Mouse (Mus musculus): ENCODE measurements around the gene Ndufv3. TPM values are rescaled to one million over a fixed set of nuclear protein-coding genes. Genes with fewer than 3 reads are reported as not detected.

Ndufv3 gene
- polyA plus RNA-seq, 1 experiment from 2014 or later: 206 TPM

GRCm38 (mm10) chr17:31503337-31503736 lies 16.6 kb upstream of the Ndufv3 start:
- ATAC-seq (replicated peaks; ENCODE audit: insufficient number of reproducible peaks, low FRiP score, low TSS enrichment, low read depth) (no peak), DNase-seq (ENCODE audit: low spot score) (no peak)
- no peak overlapping the region for H3K9ac ChIP-seq (replicated peaks; ENCODE audit: low read length)
- H3K27ac ChIP-seq (replicated peaks; ENCODE audit: low read depth, low read length): no peak overlapping the region
- H3K4me1 ChIP-seq (ENCODE audit: control insufficient read depth, insufficient read depth, low read length): no peaks in the 10 kb centered on the region
- H3K27me3 ChIP-seq (ENCODE audit: control insufficient read depth, insufficient read depth, low read length): no peaks in the 10 kb centered on the region
- WGBS: 92% methylated on average over 12 of the region's 12 CpGs
- no peak overlapping the region for H3K4me3 ChIP-seq (ENCODE audit: low read depth, low read length)
- no peak overlapping the region for H3K4me2 ChIP-seq (ENCODE audit: low read depth, low read length)
- no peaks in the 10 kb centered on the region for H3K9me3 ChIP-seq (replicated peaks; ENCODE audit: control insufficient read depth, low read length)
- H3K36me3 ChIP-seq (replicated peaks; ENCODE audit: control insufficient read depth, insufficient read depth, low read depth, low read length): peaks cover 3% of the 10 kb centered on the region

GRCm38 (mm10) chr17:31503936-31504335 lies 16.0 kb upstream of the Ndufv3 start:
- Histone ChIP-seq H3K4me2 (ENCODE audit: low read depth, low read length) (no peak overlapping the region), H3K36me3 (replicated peaks; ENCODE audit: control insufficient read depth, insufficient read depth, low read depth, low read length) (peaks cover 2% of the 10 kb centered on the region)
- WGBS: 81% methylated on average over 2 of the region's 2 CpGs

DNA sequence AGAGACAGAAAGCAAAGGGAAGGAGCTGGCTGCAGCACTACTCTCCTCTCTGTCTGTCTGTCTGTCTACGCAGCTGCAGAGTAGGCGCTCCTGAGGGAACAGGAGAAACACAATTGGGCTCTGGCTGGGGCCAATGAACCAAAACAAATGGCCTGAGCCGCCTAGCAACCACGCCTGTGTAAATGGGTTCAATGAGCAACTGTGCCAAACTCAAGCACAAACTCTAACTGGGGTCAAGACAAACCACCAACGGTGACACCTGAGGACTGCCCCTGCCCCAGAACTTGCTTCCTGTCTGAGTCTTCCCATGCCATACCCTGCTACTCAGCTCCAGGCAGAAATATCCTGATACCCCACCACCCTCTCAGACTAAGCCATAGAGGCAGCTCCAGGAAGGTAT lies 14.9 kb upstream of the Ndufv3 start:
- 80% methylated on average over 5 of the region's 5 CpGs for WGBS
- DNase-seq (ENCODE audit: low spot score) (no peak), ATAC-seq (replicated peaks; ENCODE audit: insufficient number of reproducible peaks, low FRiP score, low TSS enrichment, low read depth) (no peak)
- peaks cover 4% of the 10 kb centered on the region for H3K36me3 ChIP-seq (replicated peaks; ENCODE audit: control insufficient read depth, insufficient read depth, low read depth, low read length)
- H3K4me1 ChIP-seq (ENCODE audit: control insufficient read depth, insufficient read depth, low read length): no peaks in the 10 kb centered on the region
- H3K9me3 ChIP-seq (replicated peaks; ENCODE audit: control insufficient read depth, low read length): no peaks in the 10 kb centered on the region
- H3K27me3 ChIP-seq (ENCODE audit: control insufficient read depth, insufficient read depth, low read length): no peaks in the 10 kb centered on the region
- no peak overlapping the region for H3K9ac ChIP-seq (replicated peaks; ENCODE audit: low read length)
- H3K4me2 ChIP-seq (ENCODE audit: low read depth, low read length): no peak overlapping the region
- no peak overlapping the region for H3K4me3 ChIP-seq (ENCODE audit: low read depth, low read length)
- no peak overlapping the region for H3K27ac ChIP-seq (replicated peaks; ENCODE audit: low read depth, low read length)

More at GRCm38 (mm10) chr17:31503936-31504335, 16.0 kb upstream of the Ndufv3 start:
- no peaks in the 10 kb centered on the region for H3K27me3 ChIP-seq (ENCODE audit: control insufficient read depth, insufficient read depth, low read length)
- DNase-seq (ENCODE audit: low spot score) (no peak), ATAC-seq (replicated peaks; ENCODE audit: insufficient number of reproducible peaks, low FRiP score, low TSS enrichment, low read depth) (no peak)
- no peak overlapping the region for H3K4me3 ChIP-seq (ENCODE audit: low read depth, low read length)
- no peak overlapping the region for H3K9ac ChIP-seq (replicated peaks; ENCODE audit: low read length)
- H3K9me3 ChIP-seq (replicated peaks; ENCODE audit: control insufficient read depth, low read length): no peaks in the 10 kb centered on the region
- H3K27ac ChIP-seq (replicated peaks; ENCODE audit: low read depth, low read length): no peak overlapping the region
- no peaks in the 10 kb centered on the region for H3K4me1 ChIP-seq (ENCODE audit: control insufficient read depth, insufficient read depth, low read length)

- Histone ChIP-seq H3K36me3 (replicated peaks; ENCODE audit: control insufficient read depth, insufficient read depth, low read depth, low read length) (peaks cover 2% of the 10 kb centered on the region), H3K4me3 (ENCODE audit: low read depth, low read length) (no peak overlapping the region), H3K27me3 (ENCODE audit: control insufficient read depth, insufficient read depth, low read length) (no peaks in the 10 kb centered on the region), H3K27ac (replicated peaks; ENCODE audit: low read depth, low read length) (no peak overlapping the region), H3K4me1 (ENCODE audit: control insufficient read depth, insufficient read depth, low read length) (no peaks in the 10 kb centered on the region), H3K4me2 (ENCODE audit: low read depth, low read length) (no peak overlapping the region), H3K9me3 (replicated peaks; ENCODE audit: control insufficient read depth, low read length) (no peaks in the 10 kb centered on the region), H3K9ac (replicated peaks; ENCODE audit: low read length) (no peak overlapping the region)
- DNase-seq (ENCODE audit: low spot score) (no peak), ATAC-seq (replicated peaks; ENCODE audit: insufficient number of reproducible peaks, low FRiP score, low TSS enrichment, low read depth) (no peak)
- WGBS: 83% methylated on average over 7 of the region's 7 CpGs
Measured at GRCm38 (mm10) chr17:31506282-31506681, 13.6 kb upstream of the Ndufv3 start.

DNA sequence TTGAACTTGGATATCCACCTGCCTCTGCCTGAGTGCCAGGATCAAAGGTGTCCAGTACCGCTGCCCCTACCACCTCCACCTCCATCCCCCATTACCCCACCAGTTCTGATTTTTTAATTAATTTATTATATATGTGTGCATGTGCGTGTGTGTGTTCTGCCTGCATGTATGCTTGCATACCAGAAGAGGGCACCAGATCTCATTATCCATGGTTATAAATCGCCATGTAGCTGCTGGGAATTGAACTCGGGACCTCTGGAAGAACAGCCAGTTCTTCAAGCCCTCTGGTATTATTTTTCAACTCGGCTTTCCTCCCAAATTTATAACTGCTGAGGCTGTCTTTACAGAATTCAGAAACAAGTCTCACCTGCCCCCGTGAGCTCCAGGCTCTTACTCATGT lies 9.0 kb upstream of the Ndufv3 start:
- no peak for ATAC-seq (replicated peaks; ENCODE audit: insufficient number of reproducible peaks, low FRiP score, low TSS enrichment, low read depth)
- no peaks in the 10 kb centered on the region for H3K9me3 ChIP-seq (replicated peaks; ENCODE audit: control insufficient read depth, low read length)
- WGBS: 95% methylated on average over 6 of the region's 6 CpGs
- H3K9ac ChIP-seq (replicated peaks; ENCODE audit: low read length): no peak overlapping the region; the same call in 1 of the 2 replicates
- no peak overlapping the region for H3K4me3 ChIP-seq (ENCODE audit: low read depth, low read length)
- H3K4me1 ChIP-seq (ENCODE audit: control insufficient read depth, insufficient read depth, low read length): no peaks in the 10 kb centered on the region
- H3K4me2 ChIP-seq (ENCODE audit: low read depth, low read length): peak overlapping the region; percentile 68; the same call in 1 of the 2 replicates
- peaks cover 2% of the 10 kb centered on the region for H3K36me3 ChIP-seq (replicated peaks; ENCODE audit: control insufficient read depth, insufficient read depth, low read depth, low read length)
- no peak overlapping the region for H3K27ac ChIP-seq (replicated peaks; ENCODE audit: low read depth, low read length)
- no peak for DNase-seq (ENCODE audit: low spot score)
- no peaks in the 10 kb centered on the region for H3K27me3 ChIP-seq (ENCODE audit: control insufficient read depth, insufficient read depth, low read length)

- ATAC-seq (replicated peaks; ENCODE audit: insufficient number of reproducible peaks, low FRiP score, low TSS enrichment, low read depth): peak; percentile 94
- DNase-seq (ENCODE audit: low spot score): peak; percentile 94
- Histone ChIP-seq H3K4me3 (ENCODE audit: low read depth, low read length) (peak overlapping the region; percentile 67), H3K27me3 (ENCODE audit: control insufficient read depth, insufficient read depth, low read length) (no peaks in the 10 kb centered on the region), H3K4me1 (ENCODE audit: control insufficient read depth, insufficient read depth, low read length) (no peaks in the 10 kb centered on the region), H3K36me3 (replicated peaks; ENCODE audit: control insufficient read depth, insufficient read depth, low read depth, low read length) (peaks cover 2% of the 10 kb centered on the region), H3K4me2 (ENCODE audit: low read depth, low read length) (peak overlapping the region; percentile 68), H3K9ac (replicated peaks; ENCODE audit: low read length) (peak overlapping the region; percentile 76), H3K9me3 (replicated peaks; ENCODE audit: control insufficient read depth, low read length) (no peaks in the 10 kb centered on the region), H3K27ac (replicated peaks; ENCODE audit: low read depth, low read length) (peak overlapping the region; percentile 48; the same call in 1 of the 2 replicates)
- WGBS: 0% methylated on average over 56 of the region's 56 CpGs
Measured at GRCm38 (mm10) chr17:31511792-31512495, 8.0 kb upstream of the Ndufv3 start.

GRCm38 (mm10) chr17:31512593-31512992 lies 7.3 kb upstream of the Ndufv3 start:
- DNase-seq (ENCODE audit: low spot score) (no peak), ATAC-seq (replicated peaks; ENCODE audit: insufficient number of reproducible peaks, low FRiP score, low TSS enrichment, low read depth) (no peak)
- WGBS: 19% methylated on average over 6 of the region's 6 CpGs
- Histone ChIP-seq H3K9me3 (replicated peaks; ENCODE audit: control insufficient read depth, low read length) (no peaks in the 10 kb centered on the region), H3K4me2 (ENCODE audit: low read depth, low read length) (peak overlapping the region; percentile 68), H3K4me1 (ENCODE audit: control insufficient read depth, insufficient read depth, low read length) (no peaks in the 10 kb centered on the region), H3K9ac (replicated peaks; ENCODE audit: low read length) (peak overlapping the region; percentile 76), H3K27ac (replicated peaks; ENCODE audit: low read depth, low read length) (0 out of 2 replicates have a peak overlapping the region, but pooled peaks have one; percentile 48), H3K27me3 (ENCODE audit: control insufficient read depth, insufficient read depth, low read length) (no peaks in the 10 kb centered on the region), H3K36me3 (replicated peaks; ENCODE audit: control insufficient read depth, insufficient read depth, low read depth, low read length) (peaks cover 2% of the 10 kb centered on the region), H3K4me3 (ENCODE audit: low read depth, low read length) (peak overlapping the region; percentile 67)

DNA sequence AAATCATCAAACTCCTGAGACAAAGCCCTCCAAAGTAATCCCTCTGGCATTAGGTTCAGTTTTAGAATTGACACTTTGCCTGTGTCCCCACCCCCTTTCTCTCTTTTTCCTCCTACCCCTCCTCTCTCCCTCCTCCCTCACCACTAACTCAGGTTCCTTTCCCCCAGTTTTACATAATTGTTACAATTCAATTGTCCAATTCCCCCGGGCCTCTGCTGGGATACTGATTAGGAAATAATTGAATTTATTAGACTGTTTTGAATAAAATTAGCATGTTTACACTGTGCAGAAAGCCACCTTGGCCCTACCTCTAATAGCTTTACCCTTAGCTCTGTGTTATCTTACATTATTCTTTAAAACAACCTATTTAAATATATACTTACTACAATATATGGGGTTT lies 5.2 kb upstream of the Ndufv3 start:
- WGBS: 69% methylated on average over 1 of the region's 1 CpGs
- Histone ChIP-seq H3K9ac (replicated peaks; ENCODE audit: low read length) (no peak overlapping the region), H3K4me1 (ENCODE audit: control insufficient read depth, insufficient read depth, low read length) (no peaks in the 10 kb centered on the region), H3K27ac (replicated peaks; ENCODE audit: low read depth, low read length) (no peak overlapping the region), H3K27me3 (ENCODE audit: control insufficient read depth, insufficient read depth, low read length) (no peaks in the 10 kb centered on the region), H3K36me3 (replicated peaks; ENCODE audit: control insufficient read depth, insufficient read depth, low read depth, low read length) (no peaks in the 10 kb centered on the region; the same call in 1 of the 2 replicates), H3K4me3 (ENCODE audit: low read depth, low read length) (no peak overlapping the region), H3K9me3 (replicated peaks; ENCODE audit: control insufficient read depth, low read length) (no peaks in the 10 kb centered on the region), H3K4me2 (ENCODE audit: low read depth, low read length) (no peak overlapping the region)
- ATAC-seq (replicated peaks; ENCODE audit: insufficient number of reproducible peaks, low FRiP score, low TSS enrichment, low read depth): no peak
- DNase-seq (ENCODE audit: low spot score): no peak
